Mouse (Mus musculus): ENCODE data around the gene Cyp46a1.

GRCm38 (mm10) chr12:108396081-108396947 lies 62.1 kb downstream of the Cyp46a1 start:
- no peak for TF ChIP-seq TCF12 (IDR thresholded peaks at IDR 0.05; ENCODE audit: insufficient read depth, poor library complexity, severe bottlenecking)
- TF ChIP-seq MAX (IDR thresholded peaks at IDR 0.05; ENCODE audit: low read depth): no peak
- no peak for TF ChIP-seq POLR2A (IDR thresholded peaks at IDR 0.05; ENCODE audit: insufficient read length, low read depth)
- TF ChIP-seq TCF3 (IDR thresholded peaks at IDR 0.05; ENCODE audit: insufficient read length, low read depth): no peak
- no peak for TF ChIP-seq MYOG (IDR thresholded peaks at IDR 0.05; ENCODE audit: control insufficient read depth in 1 of 3, insufficient read depth in 1 of 3, insufficient read length in 2 of 3, low read depth in 2 of 3)
- TF ChIP-seq POLR2AphosphoS2 (IDR thresholded peaks at IDR 0.05; ENCODE audit: insufficient read length, low read depth): no peak

All from myocyte (in vitro differentiated cells).